Mouse (Mus musculus) neural tube, embryonic 13.5 days (tissue): ENCODE data around the gene Gm9745. TPM values are rescaled to one million over a fixed set of nuclear protein-coding genes. Genes with fewer than 3 reads are reported as not detected.
"Not testable (repeated sequence)": the region's sequence is repeated elsewhere in the genome, so short reads cannot be mapped to it uniquely, and the experiment has no call there.

Source experiments
- ATAC-seq: fragments of 200-750 bp; cut with Nextera tagmentation; 2 replicates; pipeline ENCODE4 v1.8.0; 2017; ENCODE audit warnings: low read depth, mild to moderate bottlenecking, moderate TSS enrichment, moderate library complexity
- H3K27ac ChIP-seq: fragments of 300-500 bp; sonication (generic); replicated peaks from 2 replicates; pipeline ENCODE4 v1.5.1; 2015; ENCODE audit warnings: moderate library complexity, mild to moderate bottlenecking, inconsistent platforms
- H3K27me3 ChIP-seq: fragments of 300-500 bp; sonication (generic); 2 replicates; pipeline ENCODE4 v1.6.1; 2015; ENCODE audit warnings: mild to moderate bottlenecking, inconsistent platforms
- H3K36me3 ChIP-seq: fragments of 300-500 bp; sonication (generic); 2 replicates; pipeline ENCODE4 v1.6.1; 2015; ENCODE audit warnings: mild to moderate bottlenecking, inconsistent platforms
- H3K4me1 ChIP-seq: fragments of 300-500 bp; sonication (generic); replicated peaks from 2 replicates; pipeline ENCODE4 v1.6.1; 2015; ENCODE audit warnings: inconsistent platforms
- H3K4me2 ChIP-seq: fragments of 300-500 bp; sonication (generic); 2 replicates; pipeline ENCODE4 v1.6.1; 2015; ENCODE audit warnings: inconsistent platforms, mild to moderate bottlenecking, moderate library complexity
- H3K4me3 ChIP-seq: fragments of 300-500 bp; sonication (generic); 2 replicates; pipeline ENCODE4 v1.5.1; 2015; ENCODE audit warnings: mild to moderate bottlenecking, inconsistent platforms
- H3K9ac ChIP-seq: fragments of 300-500 bp; sonication (generic); 2 replicates; pipeline ENCODE4 v1.6.1; 2015; ENCODE audit warnings: moderate library complexity, mild to moderate bottlenecking, inconsistent platforms
- H3K9me3 ChIP-seq: fragments of 300-500 bp; sonication (generic); 2 replicates; pipeline ENCODE4 v1.6.1; 2016; ENCODE audit warnings: inconsistent platforms
- WGBS: fragments of 180-500 bp; shearing (Covaris S2); methylation state at CpG from one replicate; pipeline ENCODE4 v1.1.7; 2015; 5-methylcytosine and 5-hydroxymethylcytosine counted together
- polyA plus RNA-seq: library from polyadenylated mRNA; unstranded; fragments of >200 nt; fragmentation: Nextera tagmentation; extraction: Ambion mirVana; gene quantifications from 2 replicates; pipeline ENCODE4 v1.2.1, GENCODE M21; 2015

Gm9745 gene
- polyA plus RNA-seq, 1 experiment from 2014 or later = not detected

GRCm38 (mm10) chr13:8959058-8959457, 11.0 kb upstream of the Gm9745 start:
- not testable (repeated sequence) for ATAC-seq, H3K4me3 ChIP-seq, H3K4me2 ChIP-seq, H3K27ac ChIP-seq, H3K36me3 ChIP-seq, H3K9me3 ChIP-seq, H3K27me3 ChIP-seq, H3K4me1 ChIP-seq, H3K9ac ChIP-seq
- 40% methylated on average over 1 of the region's 5 CpGs for WGBS

GRCm38 (mm10) chr13:8956873-8957272, 8.8 kb upstream of the Gm9745 start:
- not testable (repeated sequence) for H3K9ac ChIP-seq, H3K36me3 ChIP-seq, ATAC-seq, H3K4me2 ChIP-seq, H3K4me1 ChIP-seq, H3K27me3 ChIP-seq, H3K9me3 ChIP-seq, H3K27ac ChIP-seq, H3K4me3 ChIP-seq
- WGBS = no CpG with 5 or more reads among the region's 5 CpGs

GRCm38 (mm10) chr13:8955127-8955526, 7.1 kb upstream of the Gm9745 start:
- not testable (repeated sequence) for H3K9me3 ChIP-seq, H3K36me3 ChIP-seq, ATAC-seq, H3K4me1 ChIP-seq, H3K27ac ChIP-seq, H3K4me2 ChIP-seq, H3K4me3 ChIP-seq, H3K27me3 ChIP-seq, H3K9ac ChIP-seq
- WGBS = 80% methylated on average over 2 of the region's 2 CpGs

- H3K9ac ChIP-seq, H3K27ac ChIP-seq, H3K4me2 ChIP-seq, H3K4me3 ChIP-seq, H3K4me1 ChIP-seq, H3K36me3 ChIP-seq, H3K9me3 ChIP-seq, ATAC-seq, H3K27me3 ChIP-seq: not testable (repeated sequence)
Measured at GRCm38 (mm10) chr13:8952563-8952962, 4.5 kb upstream of the Gm9745 start, which contains the start of gene Idi2. Gene Idi2 (plus strand): TSS chr13:8952863.

- not testable (repeated sequence) for H3K9me3 ChIP-seq, H3K27ac ChIP-seq, H3K36me3 ChIP-seq, H3K4me3 ChIP-seq, H3K4me2 ChIP-seq, H3K4me1 ChIP-seq, H3K9ac ChIP-seq, ATAC-seq, H3K27me3 ChIP-seq
- no CpG with 5 or more reads among the region's 5 CpGs for WGBS
Measured at GRCm38 (mm10) chr13:8943828-8944227, 4.2 kb downstream of the Gm9745 start.

GRCm38 (mm10) chr13:8941701-8942100, 6.3 kb downstream of the Gm9745 start:
- not testable (repeated sequence) for H3K4me1 ChIP-seq, H3K4me3 ChIP-seq

GRCm38 (mm10) chr13:8941110-8941509, 6.9 kb downstream of the Gm9745 start:
- not testable (repeated sequence) for H3K9ac ChIP-seq, ATAC-seq, H3K9me3 ChIP-seq, H3K27me3 ChIP-seq, H3K36me3 ChIP-seq, H3K4me3 ChIP-seq, H3K4me2 ChIP-seq, H3K4me1 ChIP-seq, H3K27ac ChIP-seq
- 87% methylated on average over 4 of the region's 4 CpGs for WGBS

More at GRCm38 (mm10) chr13:8941701-8942100, 6.3 kb downstream of the Gm9745 start:
- WGBS = 67% methylated on average over 1 of the region's 5 CpGs
- H3K4me2 ChIP-seq, H3K9ac ChIP-seq, H3K9me3 ChIP-seq, H3K36me3 ChIP-seq, H3K27me3 ChIP-seq, ATAC-seq, H3K27ac ChIP-seq: not testable (repeated sequence)

- ATAC-seq, H3K27me3 ChIP-seq, H3K27ac ChIP-seq, H3K4me3 ChIP-seq, H3K4me1 ChIP-seq, H3K36me3 ChIP-seq, H3K9ac ChIP-seq, H3K4me2 ChIP-seq, H3K9me3 ChIP-seq: not testable (repeated sequence)
- 82% methylated on average over 6 of the region's 6 CpGs for WGBS
Measured at GRCm38 (mm10) chr13:8937611-8938140, 10.4 kb downstream of the Gm9745 start.

- no peak overlapping the region for H3K4me2 ChIP-seq
- H3K9me3 ChIP-seq = no peaks in the 10 kb centered on the region
- H3K4me1 ChIP-seq = no peaks in the 10 kb centered on the region
- no peak overlapping the region for H3K4me3 ChIP-seq
- H3K36me3 ChIP-seq = no peaks in the 10 kb centered on the region
- 60% methylated on average over 2 of the region's 2 CpGs for WGBS
- no peak overlapping the region for H3K9ac ChIP-seq
- H3K27me3 ChIP-seq = no peaks in the 10 kb centered on the region
- no peak overlapping the region for H3K27ac ChIP-seq
- no peak for ATAC-seq
Measured at GRCm38 (mm10) chr13:8933499-8933898, 14.5 kb downstream of the Gm9745 start.

- ATAC-seq, H3K9me3 ChIP-seq, H3K36me3 ChIP-seq, H3K9ac ChIP-seq, H3K4me3 ChIP-seq, H3K27ac ChIP-seq, H3K27me3 ChIP-seq, H3K4me1 ChIP-seq, H3K4me2 ChIP-seq: not testable (repeated sequence)
- WGBS = 89% methylated on average over 8 of the region's 8 CpGs
Measured at GRCm38 (mm10) chr13:8913890-8914289, 34.1 kb downstream of the Gm9745 start.

GRCm38 (mm10) chr13:8905986-8906385, 42.0 kb downstream of the Gm9745 start:
- not testable (repeated sequence) for H3K4me3 ChIP-seq, H3K27ac ChIP-seq, H3K9me3 ChIP-seq, H3K4me1 ChIP-seq, H3K9ac ChIP-seq, H3K36me3 ChIP-seq, H3K27me3 ChIP-seq, ATAC-seq, H3K4me2 ChIP-seq
- WGBS = 89% methylated on average over 2 of the region's 2 CpGs
